Mouse (Mus musculus) ovary, postnatal 36 days (tissue): ENCODE data around the gene Smad3.
A peak's percentile ranks its signal among the peaks of the same experiment; 100 is the strongest.

Experiments used
- DNase-seq: peaks from one replicate; pipeline ENCODE4 v3.0.0; 2022; ENCODE audit warnings: low spot score, mixed read lengths

The Smad3 gene

GRCm38 (mm10) chr9:63632045-63632444 lies 125.7 kb downstream of the Smad3 start:
- DNase-seq: no peak

- DNase-seq: no peak
Observed at GRCm38 (mm10) chr9:63625090-63625756, 132.6 kb downstream of the Smad3 start.

GRCm38 (mm10) chr9:63623895-63624569 lies 133.8 kb downstream of the Smad3 start:
- no peak for DNase-seq

GRCm38 (mm10) chr9:63617967-63618366 lies 139.8 kb downstream of the Smad3 start:
- no peak for DNase-seq

- DNase-seq: no peak
Observed at GRCm38 (mm10) chr9:63614018-63614985, 143.5 kb downstream of the Smad3 start.

GRCm38 (mm10) chr9:63613569-63613968 lies 144.2 kb downstream of the Smad3 start:
- DNase-seq: no peak

GRCm38 (mm10) chr9:63612565-63613515 lies 145.0 kb downstream of the Smad3 start:
- DNase-seq: no peak

- DNase-seq: no peak
Observed at GRCm38 (mm10) chr9:63611967-63612366, 145.8 kb downstream of the Smad3 start.

GRCm38 (mm10) chr9:63610841-63611366 lies 146.9 kb downstream of the Smad3 start:
- DNase-seq: peak; percentile 41

GRCm38 (mm10) chr9:63610231-63610630 lies 147.6 kb downstream of the Smad3 start:
- no peak for DNase-seq

GRCm38 (mm10) chr9:63609776-63610175 lies 148.0 kb downstream of the Smad3 start:
- DNase-seq: no peak

- no peak for DNase-seq
Observed at GRCm38 (mm10) chr9:63609246-63609645, 148.5 kb downstream of the Smad3 start.

GRCm38 (mm10) chr9:63608006-63608405 lies 149.8 kb downstream of the Smad3 start:
- no peak for DNase-seq

GRCm38 (mm10) chr9:63606594-63606993 lies 151.2 kb downstream of the Smad3 start:
- no peak for DNase-seq

GRCm38 (mm10) chr9:63603849-63604248 lies 153.9 kb downstream of the Smad3 start:
- DNase-seq: peak; percentile 15

- DNase-seq: peak; percentile 98
Observed at GRCm38 (mm10) chr9:63602043-63602939, 155.5 kb downstream of the Smad3 start, which contains the start of the genes Iqch and Aagab. Iqch (minus strand) TSS chr9:63602493. Aagab (plus strand) TSS chr9:63602660.
